Mouse (Mus musculus) lung, adult 2 months (tissue): ENCODE measurements around the gene Mrps14. TPM values are rescaled to one million over a fixed set of nuclear protein-coding genes. Genes with fewer than 3 reads are reported as not detected.

Experiments
- DNase-seq: peaks from one replicate; pipeline ENCODE4 v3.0.0; 2022
- H3K4me1 ChIP-seq: fragments of 200-500 bp; 2 replicates; pipeline ENCODE4 v1.6.1; 2011; ENCODE audit warnings: low read length; ENCODE audit not compliant: control insufficient read depth, insufficient read depth
- H3K4me3 ChIP-seq: fragments of 200-500 bp; replicated peaks from 2 replicates; pipeline ENCODE3; 2011; ENCODE audit warnings: low read depth, mild to moderate bottlenecking, control low read depth, low read length; ENCODE audit errors: extremely low read depth
- CTCF ChIP-seq: fragments of 200-500 bp; IDR thresholded peaks from 2 replicates; pipeline ENCODE4 v1.5.1; 2011; ENCODE audit warnings: mild to moderate bottlenecking, low read length, control low read depth; ENCODE audit not compliant: insufficient read depth
- POLR2A ChIP-seq: fragments of 200-500 bp; IDR thresholded peaks from 2 replicates; pipeline ENCODE4 v1.6.1; 2011; ENCODE audit warnings: low read depth, mild to moderate bottlenecking, control low read depth, low read length, borderline replicate concordance; ENCODE audit errors: extremely low read depth
- WGBS: fragments of 180-500 bp; shearing (Covaris S2); methylation state at CpG from one replicate; pipeline ENCODE4 v1.1.7; 2018; 5-methylcytosine and 5-hydroxymethylcytosine counted together
- polyA plus RNA-seq: library from polyadenylated mRNA; depleted of rRNA; stranded (reverse); fragments of >200 nt; gene quantifications from 2 replicates; pipeline ENCODE4 v1.2.3, GENCODE M21; 2012; rRNA removed

Mrps14 gene
- polyA plus RNA-seq, 1 experiment, result 18.0 TPM

DNA sequence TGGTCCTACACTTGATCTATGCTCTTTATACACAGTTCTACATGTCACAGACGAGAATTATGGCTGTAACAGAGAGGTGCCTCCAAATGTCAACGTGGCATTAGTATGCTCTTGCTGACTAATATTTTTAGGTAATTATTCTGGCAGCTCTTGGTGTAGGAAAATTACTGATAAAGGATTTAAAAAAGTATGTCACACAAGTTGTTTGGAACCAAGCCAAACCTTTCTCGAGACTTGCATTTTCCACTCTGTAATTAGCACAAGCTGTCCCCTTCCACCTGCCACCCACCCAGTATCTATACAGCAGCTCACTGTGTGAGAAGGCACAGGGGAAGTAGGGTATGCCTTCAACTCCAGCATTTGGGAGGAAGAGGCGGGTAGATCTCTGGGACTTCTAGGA is 51.8 kb downstream of the Mrps14 start:
- H3K4me1 ChIP-seq, result no peaks in the 10 kb centered on the region
- TF ChIP-seq CTCF, result no peak
- TF ChIP-seq POLR2A, result no peak
- WGBS, result 58% methylated on average over 4 of the region's 4 CpGs
- no peak for DNase-seq
- H3K4me3 ChIP-seq, result no peak overlapping the region

DNA sequence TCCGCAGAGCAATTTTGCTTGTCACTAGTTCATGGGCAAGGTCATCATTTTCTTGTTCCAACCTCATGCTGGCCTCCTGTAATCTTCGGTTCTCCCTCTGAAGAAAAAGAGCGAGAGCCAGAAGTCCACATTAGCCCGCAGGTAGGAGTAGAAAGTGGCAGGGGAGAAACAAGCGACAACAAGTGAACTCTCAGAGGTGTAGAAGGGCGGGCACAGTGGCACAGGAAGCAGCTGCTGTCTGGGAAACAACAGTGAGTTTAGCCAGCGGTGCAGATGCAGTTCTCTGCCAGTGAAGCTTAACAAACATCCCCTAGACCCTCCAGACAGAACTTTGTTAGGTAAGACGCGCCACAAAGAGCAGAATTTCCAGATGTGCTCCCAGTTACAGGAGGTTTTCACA is 52.5 kb downstream of the Mrps14 start:
- no peak for TF ChIP-seq POLR2A
- no peak for TF ChIP-seq CTCF
- no peaks in the 10 kb centered on the region for H3K4me1 ChIP-seq
- DNase-seq, result no peak
- 69% methylated on average over 9 of the region's 9 CpGs for WGBS
- H3K4me3 ChIP-seq, result peak overlapping the region; percentile 16

DNA sequence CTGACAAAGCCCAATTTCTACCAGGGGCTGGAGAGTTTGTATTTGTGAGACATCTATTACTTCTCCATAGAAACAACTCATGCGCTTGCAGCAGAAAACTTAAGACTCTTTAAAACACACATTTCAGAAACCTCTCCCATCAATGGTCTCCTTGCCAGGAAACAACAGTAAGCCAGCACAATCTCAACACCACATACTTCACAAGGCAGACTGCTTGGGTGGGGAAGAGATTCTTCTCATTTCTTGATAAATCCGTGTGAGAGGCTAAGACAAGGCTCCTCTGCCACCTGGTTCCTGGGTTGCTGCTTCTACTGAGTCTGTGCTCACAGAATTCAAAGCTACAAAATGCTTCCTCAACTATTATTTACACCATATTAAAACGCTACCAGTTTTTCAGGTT is 54.8 kb downstream of the Mrps14 start:
- WGBS, result 57% methylated on average over 3 of the region's 3 CpGs
- TF ChIP-seq POLR2A (no peak), CTCF (no peak)
- DNase-seq, result no peak
- Histone ChIP-seq H3K4me1 (no peaks in the 10 kb centered on the region), H3K4me3 (no peak overlapping the region)

DNA sequence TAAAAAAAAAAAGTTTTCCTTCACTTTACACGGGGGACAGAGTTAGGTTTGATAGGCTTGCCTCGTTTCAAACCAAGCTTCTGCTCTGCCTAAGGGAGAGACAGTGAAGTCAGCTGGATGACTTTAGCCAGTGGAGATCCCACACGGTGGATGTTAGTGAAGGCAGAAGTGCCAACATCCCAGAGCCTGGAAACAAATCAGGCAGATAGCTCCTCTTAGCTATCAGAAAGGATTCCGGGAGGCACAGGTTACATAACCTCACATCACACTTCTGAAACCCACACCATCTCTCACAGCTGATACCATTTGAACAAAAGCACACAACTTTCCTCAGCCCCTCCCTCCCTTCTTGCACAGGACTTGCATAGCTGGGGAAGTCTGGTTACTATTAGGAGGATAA is 55.8 kb downstream of the Mrps14 start:
- TF ChIP-seq POLR2A, result no peak
- TF ChIP-seq CTCF, result no peak
- peak overlapping the region; percentile 28 for H3K4me3 ChIP-seq
- no peaks in the 10 kb centered on the region for H3K4me1 ChIP-seq
- DNase-seq, result no peak
- 36% methylated on average over 4 of the region's 4 CpGs for WGBS

DNA sequence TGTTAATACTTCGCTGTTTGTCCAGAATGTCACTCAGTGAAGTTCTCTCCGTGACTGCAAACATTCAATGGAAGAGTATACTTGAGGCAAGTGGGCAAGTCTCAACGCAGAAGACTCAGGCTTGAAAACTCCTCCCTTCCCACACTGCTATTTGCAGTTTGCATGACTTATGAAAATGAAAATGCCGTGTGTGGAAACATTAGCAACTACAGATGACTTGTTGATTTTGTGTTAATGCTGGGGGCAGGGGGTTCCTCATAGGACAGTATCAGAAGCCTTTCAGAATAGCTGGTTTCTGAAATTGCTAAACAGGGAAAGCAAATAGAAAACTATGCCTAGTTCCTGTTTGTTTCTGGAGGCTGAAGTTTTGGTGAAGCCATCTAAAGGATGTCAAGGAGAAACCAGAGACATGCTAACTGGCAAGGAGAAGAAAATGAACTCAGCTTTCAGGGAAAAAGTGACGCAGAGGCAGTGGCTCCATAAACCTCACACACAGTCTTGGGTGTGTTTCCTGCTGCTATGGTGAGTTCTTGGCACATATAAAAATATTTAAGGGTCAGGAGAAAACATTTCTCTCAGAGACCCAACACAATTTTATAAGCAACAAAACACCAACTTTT is 56.5 kb downstream of the Mrps14 start:
- 57% methylated on average over 5 of the region's 5 CpGs for WGBS
- TF ChIP-seq CTCF (no peak), POLR2A (no peak)
- Histone ChIP-seq H3K4me1 (no peaks in the 10 kb centered on the region), H3K4me3 (no peak overlapping the region)
- DNase-seq, result no peak

Other genes starting within 250 kb of the Mrps14 start
- 29.3 and 31.9 TPM in 2 replicates for gene 4930523C07Rik, start 150.8 kb upstream of the Mrps14 start, polyA plus RNA-seq
- 0.63 and 6.0 TPM in 2 replicates for gene Tnn, start 41.6 kb upstream of the Mrps14 start, polyA plus RNA-seq
- 4.9 and 5.7 TPM in 2 replicates for gene Cacybp, start 17.7 kb downstream of the Mrps14 start, polyA plus RNA-seq